7 mouse cellular contexts compared by ENCODE assay signal in the genomic region with DNA sequence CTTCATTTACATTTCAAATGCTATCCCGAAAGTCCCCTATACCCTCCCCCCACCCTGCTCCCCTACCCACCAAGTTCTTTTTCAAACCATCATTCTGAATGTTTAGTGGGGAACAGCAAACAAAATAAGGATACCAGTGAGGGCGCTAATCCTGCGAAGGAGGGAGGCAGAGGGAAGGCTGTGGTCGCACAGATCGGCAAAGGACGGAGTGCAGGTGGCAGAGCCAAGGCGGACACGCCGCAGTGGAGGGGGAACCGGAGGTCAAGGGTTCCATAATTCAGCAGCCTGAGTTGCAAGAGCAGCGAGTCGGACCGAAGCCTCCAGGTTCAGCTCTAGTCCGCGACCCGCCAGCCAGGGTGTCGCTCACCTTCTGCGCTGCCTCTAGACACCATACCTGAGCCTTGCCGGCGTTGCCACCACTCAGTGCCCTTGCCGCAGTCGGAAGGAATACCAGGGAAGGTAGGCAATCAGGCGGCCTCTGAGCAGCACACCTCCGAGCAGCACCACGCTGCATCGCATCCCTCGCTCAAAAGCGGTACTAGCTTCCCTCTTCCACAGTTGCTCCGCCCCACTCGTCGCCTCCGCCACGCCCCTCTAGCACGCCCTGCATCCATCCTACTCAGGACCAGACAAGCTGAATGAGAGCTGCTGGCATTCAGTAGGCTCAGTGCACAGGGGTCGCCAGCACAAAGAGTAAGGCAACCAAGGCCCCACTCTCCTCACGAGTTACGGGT.
A peak's percentile ranks its signal among the peaks of the same experiment; 100 is the strongest.
DNase-seq lines count a peak whose midpoint lies in the region; ATAC-seq and TF ChIP-seq lines count a peak whose summit lies in the region.

No protein-coding gene starts in this region.

- no peaks in the 10 kb centered on the region for H3K9me3 ChIP-seq in E14TG2a.4 (ENCODE audit: low read length)
- H3K9me3 ChIP-seq in embryonic facial prominence, embryonic 14.5 days (ENCODE audit: control insufficient read depth, low read length) = no peaks in the 10 kb centered on the region
- H3K9me3 ChIP-seq in intestine, embryonic 16.5 days (ENCODE audit: control insufficient read depth, low read length) = no peaks in the 10 kb centered on the region
- no peaks in the 10 kb centered on the region for H3K9me3 ChIP-seq in liver, embryonic 11.5 days (ENCODE audit: control insufficient read depth, low read length)

- DNase-seq in ES-CJ7 (ENCODE audit: low read depth, low spot score) = peak; percentile 84
- DNase-seq in embryonic facial prominence, embryonic 14.5 days (ENCODE audit: low spot score) = peak; percentile 35
- peak; percentile 36 for DNase-seq in liver, embryonic 11.5 days (ENCODE audit: low spot score)
- peak; percentile 15 to 26 for DNase-seq in right cerebral cortex, postnatal 36 days (ENCODE audit: low spot score in 2 of 2)
- DNase-seq in ovary, adult 18-20 months (ENCODE audit: low spot score) = no peak

- H3K4me2 ChIP-seq in embryonic facial prominence, embryonic 14.5 days (ENCODE audit: low read depth, low read length) = peak overlapping the region; percentile 80
- H3K4me2 ChIP-seq in intestine, embryonic 16.5 days (ENCODE audit: low read depth, low read length) = peak overlapping the region; percentile 69
- H3K4me2 ChIP-seq in liver, embryonic 11.5 days = peak overlapping the region; percentile 57

- WGBS in embryonic facial prominence, embryonic 14.5 days = 5% methylated on average over 21 of the region's 37 CpGs
- WGBS in intestine, embryonic 16.5 days = 3% methylated on average over 37 of the region's 37 CpGs
- whole genome bisulfite sequencing in liver, embryonic 11.5 days = 6% methylated on average over 37 of the region's 37 CpGs

- peak overlapping the region; percentile 72 for H3K4me3 ChIP-seq in E14TG2a.4 (replicated peaks; ENCODE audit: low read length)
- peak overlapping the region; percentile 42 for H3K4me3 ChIP-seq in embryonic facial prominence, embryonic 14.5 days (ENCODE audit: low read depth, low read length)
- peak overlapping the region; percentile 35 for H3K4me3 ChIP-seq in intestine, embryonic 16.5 days (ENCODE audit: low read length)
- H3K4me3 ChIP-seq in liver, embryonic 11.5 days (ENCODE audit: low read depth, low read length) = peak overlapping the region; percentile 17; the same call in 1 of the 2 replicates

- H3K9ac ChIP-seq in embryonic facial prominence, embryonic 14.5 days (ENCODE audit: low read depth, low read length) = peak overlapping the region; percentile 52; the same call in 1 of the 2 replicates
- no peak overlapping the region for H3K9ac ChIP-seq in intestine, embryonic 16.5 days (ENCODE audit: low read depth, low read length)
- no peak overlapping the region for H3K9ac ChIP-seq in liver, embryonic 11.5 days (ENCODE audit: low read depth, low read length)

- ATAC-seq in embryonic facial prominence, embryonic 14.5 days (ENCODE audit: low read depth) = peak; percentile 93
- peak; percentile 76; the same call in 1 of the 2 replicates for ATAC-seq in intestine, embryonic 16.5 days
- ATAC-seq in liver, embryonic 11.5 days (replicated peaks; ENCODE audit: low FRiP score) = no peak; the same call in 1 of the 2 replicates

- no peak overlapping the region for H3K27ac ChIP-seq in embryonic facial prominence, embryonic 14.5 days (replicated peaks; ENCODE audit: low read depth, low read length)
- H3K27ac ChIP-seq in intestine, embryonic 16.5 days (ENCODE audit: low read length) = no peak overlapping the region
- H3K27ac ChIP-seq in liver, embryonic 11.5 days (ENCODE audit: low read depth, low read length) = no peak overlapping the region

- no peak for TF ChIP-seq CTCF in E14TG2a.4 (conservative IDR thresholded peaks at IDR 0.05; ENCODE audit: low read length)

- no peaks in the 10 kb centered on the region for H3K36me3 ChIP-seq in E14TG2a.4 (ENCODE audit: insufficient read depth, low read length)
- H3K36me3 ChIP-seq in embryonic facial prominence, embryonic 14.5 days (ENCODE audit: control insufficient read depth, insufficient read depth, low read length) = no peaks in the 10 kb centered on the region
- H3K36me3 ChIP-seq in intestine, embryonic 16.5 days (ENCODE audit: control insufficient read depth, insufficient read depth, low read length) = no peaks in the 10 kb centered on the region
- H3K36me3 ChIP-seq in liver, embryonic 11.5 days (ENCODE audit: control insufficient read depth, insufficient read depth, low read length) = no peaks in the 10 kb centered on the region

- H3K4me1 ChIP-seq in E14TG2a.4 (replicated peaks; ENCODE audit: low read depth, low read length) = peaks cover 3% of the 10 kb centered on the region; the same call in 1 of the 2 replicates
- no peaks in the 10 kb centered on the region for H3K4me1 ChIP-seq in embryonic facial prominence, embryonic 14.5 days (ENCODE audit: control insufficient read depth, insufficient read depth, low read length)
- H3K4me1 ChIP-seq in intestine, embryonic 16.5 days (ENCODE audit: control insufficient read depth, insufficient read depth, low read length) = no peaks in the 10 kb centered on the region
- H3K4me1 ChIP-seq in liver, embryonic 11.5 days (replicated peaks; ENCODE audit: control insufficient read depth, insufficient read depth, low read length) = no peaks in the 10 kb centered on the region

- peaks cover 18% of the 10 kb centered on the region for H3K27me3 ChIP-seq in E14TG2a.4 (ENCODE audit: insufficient read depth, low read length)
- H3K27me3 ChIP-seq in embryonic facial prominence, embryonic 14.5 days (replicated peaks; ENCODE audit: control insufficient read depth, insufficient read depth, low read length) = peaks cover 12% of the 10 kb centered on the region; the same call in 1 of the 2 replicates
- no peaks in the 10 kb centered on the region for H3K27me3 ChIP-seq in intestine, embryonic 16.5 days (replicated peaks; ENCODE audit: control insufficient read depth, insufficient read depth, low read length)
- H3K27me3 ChIP-seq in liver, embryonic 11.5 days (replicated peaks; ENCODE audit: control insufficient read depth, insufficient read depth, low read length) = peaks cover 4% of the 10 kb centered on the region

Comparison
In these comparisons a context has a peak if more than half of its experiments do, and no peak if none do; other contexts are left out.
1. H3K4me3 ChIP-seq: peak in every context shown above with its lines; median percentile 72 in E14TG2a.4; 42 in embryonic facial prominence, embryonic 14.5 days; 35 in intestine, embryonic 16.5 days; 17 in liver, embryonic 11.5 days.